Mouse (Mus musculus) CD8-positive naive resting alpha-beta T cell, adult 2 months (primary cell): Measurements from ENCODE around the gene Amdhd2.
"Not testable (repeated sequence)": the region's sequence is repeated elsewhere in the genome, so short reads cannot be mapped to it uniquely, and the experiment has no call there.

Experiments
- DNase-seq, 2 experiments: peaks; one replicate each; pipeline ENCODE4 v3.0.0; 2022; ENCODE audit warnings: low read depth in 2 of 2, low spot score in 2 of 2

Amdhd2 gene

DNA sequence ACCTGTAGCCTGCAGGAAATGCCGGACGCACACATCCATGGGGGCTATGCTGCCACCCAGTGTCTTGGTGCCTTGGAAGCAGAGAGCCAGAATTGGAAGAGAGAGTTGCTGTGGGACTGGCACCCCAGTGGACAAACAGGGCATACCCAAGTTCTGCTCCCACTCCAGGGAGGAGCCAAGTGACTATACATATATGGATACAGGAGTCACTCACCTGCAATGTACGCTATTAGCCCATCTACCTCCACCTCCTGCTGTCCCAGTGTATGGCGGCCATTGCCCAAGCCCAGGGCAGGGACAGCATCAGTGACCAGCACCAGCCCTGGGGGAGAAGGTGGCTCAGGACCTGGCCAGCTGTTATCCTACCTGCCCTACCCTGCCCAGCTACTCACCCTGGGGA is 6.0 kb downstream of the Amdhd2 start:
- DNase-seq = no peak

DNA sequence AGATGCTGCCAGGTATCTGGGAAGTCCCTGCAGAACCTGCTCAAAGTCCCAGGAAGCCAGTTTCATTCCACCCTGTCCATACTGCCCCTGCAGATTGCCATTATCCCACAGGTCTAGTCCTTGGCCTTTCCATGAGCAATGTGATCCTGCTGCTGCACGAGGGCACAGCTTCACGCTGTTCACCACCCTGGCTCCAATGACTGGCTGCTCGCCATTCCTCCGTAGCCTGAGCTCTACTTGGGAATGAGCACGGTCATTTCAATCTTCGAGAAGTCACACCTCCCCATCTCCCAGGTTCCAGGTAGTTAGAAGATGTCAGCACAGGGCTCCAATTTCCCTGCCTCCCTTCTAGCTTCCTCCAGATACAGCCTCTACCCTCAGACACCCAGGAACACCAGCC is 6.4 kb downstream of the Amdhd2 start:
- no peak for DNase-seq

GRCm38 (mm10) chr17:24156394-24156793 is 7.2 kb downstream of the Amdhd2 start:
- DNase-seq = no peak

- no peak for DNase-seq
These were observed 7.8 kb downstream of the Amdhd2 start for GRCm38 (mm10) chr17:24155742-24156141.

- no peak for DNase-seq
These were observed 9.1 kb downstream of the Amdhd2 start for GRCm38 (mm10) chr17:24154463-24154862.

DNA sequence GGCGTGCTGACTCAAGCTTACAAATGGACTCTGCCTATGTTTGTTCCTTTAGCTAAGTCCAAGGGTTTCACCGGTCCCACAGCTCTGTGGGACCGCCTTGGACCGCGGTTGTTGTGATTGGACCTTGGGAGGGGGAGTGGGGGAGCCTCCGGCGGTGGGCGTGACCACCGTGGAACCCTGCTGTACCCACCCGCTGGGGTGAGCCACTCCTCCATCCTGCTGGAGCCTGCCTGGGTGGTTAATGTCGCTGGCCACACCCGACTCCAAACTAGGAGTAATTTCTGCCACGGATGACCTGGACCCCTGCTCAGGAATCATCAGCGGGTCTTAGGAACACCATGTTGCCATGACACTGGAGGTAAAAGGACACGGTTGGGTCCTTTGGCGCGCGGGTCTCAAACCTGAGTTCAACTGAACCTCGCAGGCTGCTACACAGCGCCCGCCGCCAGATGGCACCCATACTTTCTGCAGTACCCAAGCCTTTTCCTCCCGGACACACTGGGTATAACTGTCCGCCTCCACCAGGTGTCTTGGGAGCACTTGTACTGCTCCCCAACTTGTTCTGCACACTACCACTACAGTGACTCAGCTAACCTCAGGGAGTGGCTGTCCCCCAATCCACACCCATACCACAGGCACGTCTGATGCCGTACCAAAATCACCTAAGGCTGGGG is 11.5 kb downstream of the Amdhd2 start:
- peak; percentile 77 to 87 for DNase-seq

DNA sequence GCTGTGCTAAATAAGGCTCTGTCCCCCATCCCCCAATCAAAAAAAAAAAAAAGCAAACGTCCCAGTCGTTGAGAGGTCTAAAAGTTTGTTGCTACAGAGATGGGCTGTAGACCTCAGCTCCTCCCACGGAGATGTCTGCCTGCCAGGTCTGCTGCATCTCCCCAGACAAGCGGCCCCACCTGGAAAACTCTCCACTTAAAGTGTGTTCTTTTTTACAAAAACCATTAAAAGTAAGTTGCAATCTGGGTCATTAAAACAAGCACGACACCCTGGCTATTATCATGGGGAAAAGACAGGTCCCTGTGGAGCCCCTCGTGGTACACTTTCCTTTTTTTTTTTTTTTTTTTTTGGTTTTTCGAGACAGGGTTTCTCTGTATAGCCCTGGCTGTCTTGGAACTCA is 12.2 kb downstream of the Amdhd2 start:
- no peak for DNase-seq

GRCm38 (mm10) chr17:24150824-24151223 is 12.7 kb downstream of the Amdhd2 start, which contains the start of gene Pdpk1:
TSS of gene Pdpk1 (minus strand) at chr17:24150924.
- DNase-seq = no peak

DNA sequence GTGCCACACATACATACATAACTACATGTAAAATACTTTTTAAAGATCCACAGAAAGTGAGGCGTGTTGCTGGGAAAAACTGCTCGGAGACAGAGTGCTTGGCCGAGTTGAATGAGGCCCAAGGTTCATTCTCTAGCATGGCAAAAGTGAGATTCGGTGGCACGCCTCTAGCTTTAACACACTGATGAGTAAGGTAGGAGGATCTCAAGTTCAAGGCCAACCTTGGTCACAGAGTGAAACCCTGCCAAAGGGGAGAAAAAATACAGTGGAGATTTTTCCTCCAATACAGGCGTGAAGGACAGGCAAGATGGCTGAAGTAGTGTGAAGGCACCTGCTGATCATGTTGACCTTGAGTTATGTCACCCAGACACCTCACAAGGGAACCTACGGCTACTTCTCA is 14.1 kb downstream of the Amdhd2 start:
- no peak for DNase-seq

- DNase-seq = no peak
These were observed 20.7 kb downstream of the Amdhd2 start for GRCm38 (mm10) chr17:24142897-24143296.

- DNase-seq = peak; percentile 92 to 93
These were observed 22.1 kb downstream of the Amdhd2 start for GRCm38 (mm10) chr17:24141425-24141920.

DNA sequence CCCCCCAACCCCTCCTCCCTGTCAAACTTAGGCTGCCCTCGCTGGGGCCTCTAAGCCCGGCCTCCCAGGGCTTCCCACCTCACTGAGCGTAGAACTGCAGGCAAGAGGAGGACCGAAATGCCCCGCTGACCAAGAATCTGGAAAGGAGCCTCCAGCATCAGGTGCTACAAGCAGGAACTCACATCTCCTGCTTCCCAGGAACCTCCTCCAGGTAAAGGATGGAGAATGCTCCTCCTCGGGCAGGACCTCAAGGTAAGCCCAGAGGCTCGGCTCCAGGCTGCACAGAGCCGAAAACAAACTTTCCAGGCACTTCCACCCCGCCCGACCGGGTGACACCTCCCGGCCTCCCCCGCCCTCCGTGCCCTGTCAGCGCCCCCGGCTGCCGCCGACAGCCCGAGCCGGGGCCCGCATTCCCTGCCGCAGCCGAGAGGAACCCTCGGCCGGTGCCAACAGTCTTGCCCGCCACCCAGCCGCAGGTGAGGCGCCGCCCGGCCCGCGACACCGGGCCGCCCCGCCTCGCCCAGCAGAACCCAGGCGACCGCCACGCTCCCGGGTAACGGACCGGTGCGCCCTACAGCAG is 22.6 kb downstream of the Amdhd2 start:
- DNase-seq = peak in 1 of 2 experiments; percentile 35

DNA sequence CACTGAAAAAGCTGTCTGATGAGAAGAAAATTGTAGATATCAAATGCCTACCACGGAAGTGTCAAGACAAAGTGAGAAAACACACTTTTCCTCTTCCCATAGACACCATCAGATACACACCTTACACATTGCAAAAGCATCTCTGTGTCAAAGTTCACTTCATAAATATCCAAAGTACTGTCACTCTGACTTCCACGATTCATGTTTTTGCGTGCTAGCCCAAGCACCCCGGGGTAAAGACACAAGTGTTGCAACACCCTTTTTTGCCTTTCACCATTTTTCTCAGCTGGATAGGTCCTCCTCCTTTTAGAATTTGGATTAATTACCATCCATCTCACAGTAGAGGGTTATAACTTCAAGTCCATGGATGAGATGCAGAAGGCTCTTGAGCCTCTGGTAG is 23.6 kb downstream of the Amdhd2 start:
- DNase-seq = no peak

- DNase-seq = no peak
These were observed 24.3 kb downstream of the Amdhd2 start for GRCm38 (mm10) chr17:24139256-24139655.

- peak in 1 of 2 experiments; percentile 7 for DNase-seq
These were observed 26.2 kb downstream of the Amdhd2 start for GRCm38 (mm10) chr17:24137226-24137880.

- no peak for DNase-seq
These were observed 29.5 kb downstream of the Amdhd2 start for GRCm38 (mm10) chr17:24134062-24134461.

GRCm38 (mm10) chr17:24132919-24133318 is 30.6 kb downstream of the Amdhd2 start:
- peak in 1 of 2 experiments; percentile 16 for DNase-seq

DNA sequence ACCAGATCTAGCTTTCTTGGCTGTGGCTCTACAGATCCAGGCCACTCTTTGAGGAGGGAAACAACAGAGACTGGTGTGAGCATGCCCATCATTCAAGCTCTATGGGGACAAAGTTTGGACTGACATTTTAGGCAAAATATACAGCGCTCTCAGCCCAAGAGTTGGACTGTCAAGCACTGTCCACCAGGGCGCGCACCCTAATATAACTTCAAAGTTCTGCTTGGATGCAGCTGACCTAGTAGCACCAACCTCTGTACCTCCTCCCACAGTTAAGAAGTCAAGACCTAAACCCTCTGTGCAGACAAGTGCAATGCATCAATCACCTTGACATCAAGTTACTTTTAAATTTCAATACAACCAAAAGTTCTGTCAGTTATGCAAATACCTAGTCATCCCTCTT is 32.0 kb downstream of the Amdhd2 start:
- no peak for DNase-seq

GRCm38 (mm10) chr17:24129246-24129645 is 34.3 kb downstream of the Amdhd2 start:
- DNase-seq = not testable (repeated sequence)

- DNase-seq = no peak
These were observed 36.0 kb downstream of the Amdhd2 start for GRCm38 (mm10) chr17:24127592-24127991.

GRCm38 (mm10) chr17:24126801-24127200 is 36.8 kb downstream of the Amdhd2 start:
- peak in 1 of 2 experiments; percentile 37 for DNase-seq

DNA sequence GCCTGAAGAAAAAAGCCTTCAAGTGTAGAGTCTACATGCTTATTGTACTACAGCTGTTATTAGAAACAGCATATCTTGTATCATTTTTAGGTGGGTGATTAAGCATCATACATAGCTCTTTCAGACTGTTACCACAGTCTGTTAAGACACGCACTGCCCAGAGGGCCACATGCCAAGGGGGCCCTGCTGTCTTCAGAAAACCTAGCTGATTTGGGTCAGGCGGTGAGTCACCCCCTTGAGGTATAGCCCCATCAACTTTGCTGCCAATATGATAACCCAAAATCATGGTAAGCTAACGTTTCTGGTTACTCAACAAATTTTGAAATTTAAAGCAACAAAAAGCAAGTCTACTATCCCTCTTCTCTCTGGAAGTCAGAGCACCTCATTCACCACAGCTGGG is 44.1 kb downstream of the Amdhd2 start:
- no peak for DNase-seq
